Mouse (Mus musculus) myocyte (in vitro differentiated cells): ENCODE results near the gene Tnrc18. TPM values are rescaled to one million over a fixed set of nuclear protein-coding genes. Genes with fewer than 3 reads are reported as not detected.
A peak's percentile ranks its signal among the peaks of the same experiment; 100 is the strongest.

Experiments used
- H3K27me3 ChIP-seq: one replicate; pipeline ENCODE4 v1.6.1; 2011; ENCODE audit not compliant: control insufficient read depth, insufficient read depth, insufficient read length
- H3K36me3 ChIP-seq: one replicate; pipeline ENCODE4 v1.6.1; 2011; ENCODE audit not compliant: control insufficient read depth, insufficient read depth
- H3K4me2 ChIP-seq: one replicate; pipeline ENCODE4 v1.6.1; 2011; ENCODE audit warnings: low read depth, control low read depth
- H3K4me3 ChIP-seq: one replicate; pipeline ENCODE4 v1.5.1; 2011; ENCODE audit warnings: mild to moderate bottlenecking, control low read depth, moderate library complexity
- H3K79me2 ChIP-seq: one replicate; pipeline ENCODE4 v1.6.1; 2011; ENCODE audit not compliant: control insufficient read depth, insufficient read depth
- H3ac ChIP-seq: one replicate; pipeline ENCODE4 v1.6.1; 2011; ENCODE audit not compliant: control insufficient read depth, insufficient read length
- CEBPB ChIP-seq: IDR thresholded peaks from 2 replicates; pipeline ENCODE4 v1.6.1; 2011; ENCODE audit warnings: mild to moderate bottlenecking, moderate library complexity; ENCODE audit not compliant: poor library complexity, insufficient read depth, severe bottlenecking
- E2F4 ChIP-seq: IDR thresholded peaks from one replicate; pipeline ENCODE4 v1.6.1; 2011; ENCODE audit warnings: mild to moderate bottlenecking, control low read depth, moderate library complexity; ENCODE audit not compliant: insufficient read depth
- MAX ChIP-seq: IDR thresholded peaks from one replicate; pipeline ENCODE4 v1.6.1; 2011; ENCODE audit warnings: low read depth, mild to moderate bottlenecking, control low read depth
- MYOD1 ChIP-seq, 3 experiments: IDR thresholded peaks; one replicate each; pipeline ENCODE4 v1.6.1; 2011; ENCODE audit warnings: control low read depth in 2 of 3, low read depth in 2 of 3, mild to moderate bottlenecking in 2 of 3, moderate library complexity in 1 of 3; ENCODE audit not compliant: insufficient read length in 2 of 3, control insufficient read depth in 1 of 3
- MYOG ChIP-seq, 3 experiments: IDR thresholded peaks; one replicate each; pipeline ENCODE4 v1.6.1; 2011; ENCODE audit warnings: control low read depth in 2 of 3, low read depth in 2 of 3, mild to moderate bottlenecking in 2 of 3; ENCODE audit not compliant: insufficient read length in 2 of 3, control insufficient read depth in 1 of 3, insufficient read depth in 1 of 3
- POLR2A ChIP-seq: IDR thresholded peaks from one replicate; pipeline ENCODE4 v1.6.1; 2011; ENCODE audit warnings: low read depth, mild to moderate bottlenecking, control low read depth, moderate library complexity; ENCODE audit not compliant: insufficient read length
- POLR2AphosphoS2 ChIP-seq: IDR thresholded peaks from one replicate; pipeline ENCODE4 v1.6.1; 2011; ENCODE audit warnings: low read depth, control low read depth; ENCODE audit not compliant: insufficient read length
- REST ChIP-seq: IDR thresholded peaks from one replicate; pipeline ENCODE4 v1.6.1; 2011; ENCODE audit warnings: mild to moderate bottlenecking, control low read depth, moderate library complexity; ENCODE audit not compliant: insufficient read depth, insufficient read length
- SRF ChIP-seq: IDR thresholded peaks from one replicate; pipeline ENCODE4 v1.6.1; 2011; ENCODE audit warnings: low read depth; ENCODE audit not compliant: control insufficient read depth, insufficient read length
- TCF12 ChIP-seq: IDR thresholded peaks from one replicate; pipeline ENCODE4 v1.6.1; 2011; ENCODE audit warnings: mild to moderate bottlenecking, control low read depth; ENCODE audit not compliant: poor library complexity, insufficient read depth, severe bottlenecking
- TCF3 ChIP-seq: IDR thresholded peaks from one replicate; pipeline ENCODE4 v1.6.1; 2011; ENCODE audit warnings: low read depth, control low read depth; ENCODE audit not compliant: insufficient read length
- USF1 ChIP-seq: IDR thresholded peaks from one replicate; pipeline ENCODE4 v1.6.1; 2011; ENCODE audit warnings: low read depth, mild to moderate bottlenecking, control low read depth, moderate library complexity
- polyA plus RNA-seq: library from polyadenylated mRNA; unstranded; fragments of >200 nt; fragmentation: generic; extraction: Trizol; gene quantifications from one replicate; pipeline ENCODE4 v1.2.1, GENCODE M21; 2012; ENCODE audit warnings: missing spikeins

The Tnrc18 gene
- 26.2 TPM for polyA plus RNA-seq

DNA sequence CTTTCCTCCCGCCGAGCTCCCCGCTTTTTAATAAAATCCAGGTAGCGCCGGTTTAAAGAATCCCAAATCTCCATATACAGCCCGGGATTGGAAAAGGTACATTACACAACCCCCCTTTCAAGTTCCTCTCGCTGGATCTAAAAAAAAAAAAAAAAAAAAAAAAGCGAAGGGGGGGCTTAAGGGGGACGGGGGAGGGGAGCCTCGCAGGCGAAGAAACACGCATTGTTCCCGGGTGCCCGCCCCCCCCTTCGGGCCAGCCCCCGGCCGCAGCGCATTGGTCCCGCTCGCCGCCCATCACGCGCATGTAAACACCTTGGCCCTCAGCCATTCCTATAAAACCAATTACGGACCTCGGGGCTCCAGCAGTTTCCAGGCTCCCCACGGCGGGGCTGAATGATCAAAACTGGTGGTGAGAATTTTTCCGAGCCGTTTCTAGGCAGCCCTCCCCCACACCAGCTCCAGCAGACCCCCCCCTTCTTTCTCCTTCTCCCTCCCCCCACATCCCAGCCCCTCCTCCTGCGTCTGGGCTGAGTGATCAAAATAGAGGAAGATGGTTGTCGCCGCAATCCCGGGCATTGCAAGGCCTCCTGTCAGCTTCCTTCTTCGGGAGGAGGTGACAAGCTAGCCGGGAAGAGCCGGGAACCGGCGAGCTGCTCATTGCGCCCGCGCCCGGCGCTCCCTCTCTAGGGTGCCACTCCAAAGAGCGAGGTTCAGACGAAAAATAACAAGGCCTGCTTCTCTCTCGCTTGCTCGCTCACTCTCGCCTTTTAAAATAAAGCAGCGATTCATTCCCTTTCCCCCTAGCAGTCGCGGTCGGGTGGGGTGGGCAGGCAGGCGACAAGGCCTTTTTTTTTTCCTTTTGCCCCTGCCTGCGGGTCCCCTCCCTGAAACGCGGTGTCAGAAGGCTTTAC is at the start of gene Tnrc18:
TSS of gene Tnrc18 (minus strand) at position 139 of the 911 bp plus-strand sequence.
- Histone ChIP-seq H3K27me3 (no peaks in the 10 kb centered on the region), H3K4me2 (peak within 1 kb of the TSS; percentile 92), H3K79me2 (peaks cover 66% of the 10 kb centered on the region), H3ac (peak within 1 kb of the TSS; percentile 92), H3K4me3 (peak within 1 kb of the TSS; percentile 99), H3K36me3 (no peaks in the 10 kb centered on the region)
- TF ChIP-seq MYOD1 (IDR thresholded peaks at IDR 0.05; ENCODE audit: control insufficient read depth in 1 of 3, insufficient read length in 2 of 3, low read depth in 2 of 3) (no peak), TCF3 (no peak), POLR2A (peak; percentile 61), CEBPB (no peak), MYOG (IDR thresholded peaks at IDR 0.05; ENCODE audit: control insufficient read depth in 1 of 3, insufficient read depth in 1 of 3, insufficient read length in 2 of 3, low read depth in 2 of 3) (no peak), POLR2AphosphoS2 (no peak), SRF (no peak), MAX (no peak), REST (no peak)

DNA sequence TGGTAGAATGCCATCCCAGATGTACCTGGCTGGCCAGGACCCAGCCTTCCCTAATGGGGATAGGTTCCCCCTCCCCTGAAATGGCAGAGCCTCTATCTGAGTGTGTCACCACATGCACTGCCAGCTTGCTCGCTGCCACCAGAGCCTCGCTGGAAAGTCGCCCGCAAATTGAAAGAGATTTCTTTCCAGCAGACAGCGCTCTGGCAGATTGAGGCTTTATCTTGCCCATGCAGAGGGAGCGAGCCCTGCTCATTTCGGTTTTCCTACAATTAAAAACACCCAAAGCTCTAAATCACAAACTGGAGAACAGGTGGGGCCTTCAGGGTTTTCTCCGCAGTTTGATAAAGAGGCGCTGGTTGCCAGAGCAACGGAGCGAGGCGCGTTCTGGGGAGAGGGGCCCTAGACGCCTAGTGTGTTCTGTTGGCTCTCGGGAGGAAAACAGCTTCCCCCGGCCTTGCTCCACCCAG is 40.3 kb upstream of the Tnrc18 start:
- Histone ChIP-seq H3K79me2 (no peaks in the 10 kb centered on the region), H3K36me3 (no peaks in the 10 kb centered on the region), H3K27me3 (no peaks in the 10 kb centered on the region), H3K4me2 (no peak overlapping the region), H3K4me3 (no peak overlapping the region), H3ac (no peak overlapping the region)
- TF ChIP-seq SRF (no peak), MYOG (IDR thresholded peaks at IDR 0.05; ENCODE audit: control insufficient read depth in 1 of 3, insufficient read depth in 1 of 3, insufficient read length in 2 of 3, low read depth in 2 of 3) (no peak), POLR2A (no peak), MYOD1 (IDR thresholded peaks at IDR 0.05; ENCODE audit: control insufficient read depth in 1 of 3, insufficient read length in 2 of 3, low read depth in 2 of 3) (no peak), TCF12 (no peak), POLR2AphosphoS2 (no peak), TCF3 (no peak), E2F4 (no peak), USF1 (no peak)

DNA sequence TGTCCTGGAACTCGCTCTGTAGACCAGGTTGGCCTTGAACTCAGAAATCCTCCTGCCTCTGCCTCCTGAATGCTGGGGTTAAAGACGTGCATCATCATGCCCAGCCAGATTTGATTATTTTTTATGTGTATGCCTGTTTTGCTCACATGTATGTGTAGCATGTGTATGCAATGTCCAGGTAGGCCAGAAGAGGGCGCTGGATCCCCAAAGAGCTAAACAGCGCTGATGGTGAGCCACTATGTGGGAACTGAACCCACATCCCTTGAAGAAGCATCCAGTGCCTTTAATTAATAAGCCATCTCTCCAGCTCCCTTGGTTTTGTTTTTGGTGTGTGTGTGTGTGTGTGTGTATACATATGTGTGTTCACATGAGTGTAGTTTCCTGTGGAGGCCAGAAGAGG is 38.9 kb upstream of the Tnrc18 start:
- H3K27me3 ChIP-seq, result no peaks in the 10 kb centered on the region
- H3ac ChIP-seq, result no peak overlapping the region
- no peak for TF ChIP-seq POLR2A
- no peak for TF ChIP-seq E2F4
- TF ChIP-seq TCF12, result no peak
- TF ChIP-seq REST, result no peak
- TF ChIP-seq MAX, result no peak
- no peak for TF ChIP-seq POLR2AphosphoS2
- no peak for TF ChIP-seq SRF
- no peak for TF ChIP-seq MYOG (IDR thresholded peaks at IDR 0.05; ENCODE audit: control insufficient read depth in 1 of 3, insufficient read depth in 1 of 3, insufficient read length in 2 of 3, low read depth in 2 of 3)
- TF ChIP-seq USF1, result no peak
- no peak for TF ChIP-seq TCF3
- no peak for TF ChIP-seq MYOD1 (IDR thresholded peaks at IDR 0.05; ENCODE audit: control insufficient read depth in 1 of 3, insufficient read length in 2 of 3, low read depth in 2 of 3)
- TF ChIP-seq CEBPB, result no peak

DNA sequence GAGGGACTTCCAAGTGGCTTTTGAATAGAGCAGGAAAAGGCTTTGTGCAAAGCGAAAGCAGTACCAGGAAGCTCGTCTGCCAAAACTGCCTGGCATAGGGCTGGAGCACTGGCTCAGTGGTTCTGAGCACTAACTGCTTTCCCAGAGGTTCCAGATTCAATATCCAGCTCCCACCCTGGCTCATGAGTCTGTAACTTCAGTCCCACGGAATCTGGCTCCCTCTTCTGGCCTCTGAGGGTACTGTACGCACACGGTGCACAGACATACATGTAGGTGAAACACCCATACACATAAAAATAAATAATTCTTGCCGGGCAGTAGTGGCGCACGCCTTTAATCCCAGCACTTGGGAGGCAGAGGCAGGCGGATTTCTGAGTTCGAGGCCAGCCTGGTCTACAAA is 37.4 kb upstream of the Tnrc18 start:
- H3K27me3 ChIP-seq, result no peaks in the 10 kb centered on the region
- TF ChIP-seq E2F4 (no peak), REST (no peak), MYOG (IDR thresholded peaks at IDR 0.05; ENCODE audit: control insufficient read depth in 1 of 3, insufficient read depth in 1 of 3, insufficient read length in 2 of 3, low read depth in 2 of 3) (no peak), USF1 (no peak), POLR2AphosphoS2 (no peak), CEBPB (no peak), MAX (no peak), POLR2A (no peak), TCF12 (no peak), MYOD1 (IDR thresholded peaks at IDR 0.05; ENCODE audit: control insufficient read depth in 1 of 3, insufficient read length in 2 of 3, low read depth in 2 of 3) (no peak), TCF3 (no peak)
- H3ac ChIP-seq, result no peak overlapping the region
- H3K4me3 ChIP-seq, result no peak overlapping the region
- H3K79me2 ChIP-seq, result no peaks in the 10 kb centered on the region
- H3K36me3 ChIP-seq, result no peaks in the 10 kb centered on the region
- no peak overlapping the region for H3K4me2 ChIP-seq

More for the DNA sequence above, 38.9 kb upstream of the Tnrc18 start:
- Histone ChIP-seq H3K4me2 (no peak overlapping the region), H3K79me2 (no peaks in the 10 kb centered on the region), H3K4me3 (no peak overlapping the region), H3K36me3 (no peaks in the 10 kb centered on the region)
